Mouse (Mus musculus): ENCODE measurements around the gene Ccdc144b.

The Ccdc144b gene

GRCm38 (mm10) chr3:36053447-36053846 lies at the start of gene Ccdc144b:
Gene Ccdc144b, minus strand, starts transcription at chr3:36053547.
- DNase-seq (ENCODE audit: low spot score in 2 of 2): no peak

- no peak for DNase-seq (ENCODE audit: low spot score in 2 of 2)
Observed at GRCm38 (mm10) chr3:36095371-36095770, 42.0 kb upstream of the Ccdc144b start.

- no peak for DNase-seq (ENCODE audit: low spot score in 2 of 2)
Observed at GRCm38 (mm10) chr3:36087591-36087990, 34.2 kb upstream of the Ccdc144b start.

DNA sequence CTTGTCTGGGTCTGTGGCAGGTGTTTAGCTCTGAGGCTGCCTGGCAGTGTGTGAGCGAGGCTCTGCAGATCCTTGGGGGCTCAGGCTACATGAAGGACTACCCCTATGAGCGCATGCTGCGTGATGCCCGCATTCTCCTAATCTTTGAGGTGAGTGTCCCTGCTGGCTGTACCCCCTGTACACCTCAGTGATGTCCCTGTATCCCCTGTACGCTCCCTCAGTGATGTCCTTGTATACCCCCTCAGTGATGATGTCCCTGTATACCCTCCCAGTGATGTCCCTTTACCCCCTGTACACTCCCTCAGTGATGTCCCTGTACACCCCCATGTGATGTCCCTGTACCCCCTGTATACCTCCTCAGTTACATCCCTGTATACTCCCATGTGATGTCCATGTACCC lies 32.0 kb upstream of the Ccdc144b start:
- DNase-seq (ENCODE audit: low spot score in 2 of 2): no peak

GRCm38 (mm10) chr3:36083381-36083780 lies 30.0 kb upstream of the Ccdc144b start:
- DNase-seq (ENCODE audit: low spot score in 2 of 2): no peak

DNA sequence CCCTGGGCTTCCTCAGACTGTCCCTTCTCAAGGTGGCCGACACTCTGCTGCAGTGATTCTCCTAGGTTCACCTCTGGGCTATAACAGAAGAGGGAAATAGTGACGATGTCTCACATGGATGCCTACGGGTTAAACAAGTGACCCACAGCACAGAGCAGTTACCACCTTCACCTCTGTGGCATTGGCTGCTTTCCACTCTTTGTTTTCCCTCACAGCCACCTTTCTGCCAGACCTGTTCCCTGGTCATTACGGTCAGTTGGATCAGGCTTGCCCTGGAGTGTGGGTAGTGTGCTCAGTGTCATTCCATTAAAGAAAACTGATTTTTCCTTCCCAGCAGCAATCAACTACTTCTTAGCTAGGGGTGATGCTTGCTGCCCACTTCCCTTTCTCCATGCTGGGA lies 29.5 kb upstream of the Ccdc144b start:
- no peak for DNase-seq (ENCODE audit: low spot score in 2 of 2)

- no peak for DNase-seq (ENCODE audit: low spot score in 2 of 2)
Observed at GRCm38 (mm10) chr3:36080741-36081140, 27.4 kb upstream of the Ccdc144b start.

- no peak for DNase-seq (ENCODE audit: low spot score in 2 of 2)
Observed at GRCm38 (mm10) chr3:36079886-36080285, 26.5 kb upstream of the Ccdc144b start.

GRCm38 (mm10) chr3:36077386-36077785 lies 24.0 kb upstream of the Ccdc144b start:
- no peak for DNase-seq (ENCODE audit: low spot score in 2 of 2)

DNA sequence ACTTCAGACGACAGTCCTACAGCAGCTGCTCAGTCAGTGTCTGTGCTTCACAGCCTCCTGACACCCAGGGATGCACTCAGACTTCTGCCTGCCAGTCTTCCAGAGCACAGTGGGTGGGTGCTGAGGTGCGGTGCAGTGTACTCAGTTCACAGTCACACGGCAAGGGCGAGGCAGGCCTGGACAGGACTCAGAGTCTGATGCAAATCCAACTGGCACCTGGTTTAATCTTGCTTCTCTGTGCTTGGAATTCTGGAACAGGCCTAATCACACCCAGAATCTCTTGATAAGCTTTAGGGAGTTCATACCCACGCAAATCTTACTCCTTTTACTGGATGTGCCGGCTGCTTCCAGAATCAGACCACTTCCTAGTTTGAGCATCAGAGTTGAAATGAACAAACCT lies 22.1 kb upstream of the Ccdc144b start:
- no peak for DNase-seq (ENCODE audit: low spot score in 2 of 2)

DNA sequence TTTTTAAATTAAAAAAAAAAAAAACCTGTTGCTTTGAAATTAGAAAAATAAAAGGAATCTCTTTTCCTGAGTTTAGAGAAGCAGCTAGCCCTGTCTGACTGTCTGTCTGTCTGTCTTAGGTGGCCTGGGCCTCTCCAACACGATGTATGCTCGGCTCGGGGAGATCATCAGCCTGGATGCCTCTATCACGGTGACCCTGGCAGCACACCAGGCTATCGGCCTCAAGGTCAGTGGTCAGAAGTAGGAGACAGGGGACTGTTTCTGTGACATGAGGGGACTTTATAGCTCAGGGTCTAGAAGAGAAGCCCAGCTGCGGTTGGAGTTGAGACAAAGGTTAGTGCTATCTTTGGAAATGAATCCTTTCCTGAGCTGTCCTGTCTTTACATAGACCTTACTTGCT lies 20.9 kb upstream of the Ccdc144b start:
- DNase-seq (ENCODE audit: low spot score in 2 of 2): no peak

DNA sequence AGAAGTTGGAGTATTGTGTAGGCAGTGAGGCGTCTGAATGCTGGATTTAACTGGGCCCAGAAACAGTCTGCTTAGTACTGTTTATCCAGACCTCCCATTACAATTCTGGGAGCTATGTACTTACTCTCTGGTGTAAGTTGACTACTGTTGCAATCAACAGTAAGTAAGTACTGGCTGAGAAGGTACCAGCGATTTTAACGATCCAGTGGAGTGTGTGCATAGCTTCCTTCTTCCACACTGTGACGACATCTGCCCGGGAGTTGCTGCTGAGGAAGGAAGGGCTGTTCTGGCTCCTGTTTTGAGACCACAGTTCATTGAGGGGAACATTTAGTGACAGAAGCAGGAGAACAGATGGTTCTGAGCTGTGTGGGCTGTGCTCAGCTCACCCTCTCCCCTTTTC lies 17.7 kb upstream of the Ccdc144b start:
- no peak for DNase-seq (ENCODE audit: low spot score in 2 of 2)

DNA sequence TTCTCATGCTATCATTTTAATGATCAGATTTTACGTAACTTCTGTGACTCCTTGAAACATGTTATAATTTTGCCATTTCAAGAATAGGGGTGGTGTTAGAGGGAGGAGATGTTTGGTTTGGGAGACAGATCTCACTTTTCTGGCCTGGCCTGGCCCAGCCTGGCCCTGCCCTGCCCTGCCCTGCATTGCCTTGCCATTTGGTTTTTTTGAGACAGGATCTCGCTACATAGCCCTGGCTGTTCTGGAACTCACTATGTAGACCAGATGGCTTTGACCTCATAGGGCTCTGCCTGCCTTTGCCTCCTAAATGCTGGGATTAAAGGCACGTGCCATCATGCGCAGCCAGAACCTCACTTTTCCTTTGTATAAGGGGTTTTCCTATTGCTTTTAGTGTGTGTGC lies 17.1 kb upstream of the Ccdc144b start:
- no peak for DNase-seq (ENCODE audit: low spot score in 2 of 2)

DNA sequence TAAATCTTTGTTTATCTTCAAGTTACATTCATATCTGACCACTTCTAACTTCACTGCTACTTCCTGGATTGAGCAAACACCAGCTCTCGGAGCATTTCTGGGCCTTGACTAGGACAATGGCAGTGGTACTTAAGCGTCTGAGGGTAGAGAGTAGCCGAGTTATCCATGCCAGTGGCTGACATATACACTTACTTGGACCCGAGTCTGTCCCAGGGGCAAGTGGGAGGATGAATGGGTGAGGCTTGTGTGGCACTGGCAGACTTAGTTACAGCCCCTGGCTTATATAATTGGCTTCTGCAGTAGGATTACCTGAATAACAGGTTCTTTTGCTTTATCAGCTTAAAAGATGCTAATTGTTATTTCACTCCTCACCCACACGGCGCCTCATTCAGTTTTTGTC lies 14.4 kb upstream of the Ccdc144b start:
- no peak for DNase-seq (ENCODE audit: low spot score in 2 of 2)

- DNase-seq (ENCODE audit: low spot score in 2 of 2): peak; percentile 86 to 92
Observed at GRCm38 (mm10) chr3:36065843-36066651, 12.7 kb upstream of the Ccdc144b start, which contains the start of gene Acad9. Gene Acad9, plus strand, starts transcription at chr3:36065979.

DNA sequence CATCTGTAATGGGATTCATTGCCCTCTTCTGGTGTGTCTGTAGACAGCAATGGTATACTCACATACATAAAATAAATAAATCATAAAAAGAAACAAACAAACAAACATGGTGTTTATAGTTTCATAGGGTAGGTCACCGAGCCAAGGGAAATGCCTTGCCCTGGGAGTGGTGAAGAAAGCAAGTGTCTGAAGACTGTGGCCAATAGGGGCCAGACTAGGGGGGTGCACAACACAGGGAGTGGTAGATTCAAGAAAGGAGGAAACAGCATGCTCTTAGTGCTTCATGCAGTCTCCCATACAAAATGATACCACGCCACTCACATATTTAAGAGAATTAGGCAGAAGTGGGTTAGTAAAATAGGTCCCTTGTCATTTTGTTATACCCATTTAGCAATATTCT lies 11.8 kb upstream of the Ccdc144b start:
- DNase-seq (ENCODE audit: low spot score in 2 of 2): no peak

GRCm38 (mm10) chr3:36064592-36065061 lies 11.3 kb upstream of the Ccdc144b start:
- DNase-seq (ENCODE audit: low spot score in 2 of 2): no peak

DNA sequence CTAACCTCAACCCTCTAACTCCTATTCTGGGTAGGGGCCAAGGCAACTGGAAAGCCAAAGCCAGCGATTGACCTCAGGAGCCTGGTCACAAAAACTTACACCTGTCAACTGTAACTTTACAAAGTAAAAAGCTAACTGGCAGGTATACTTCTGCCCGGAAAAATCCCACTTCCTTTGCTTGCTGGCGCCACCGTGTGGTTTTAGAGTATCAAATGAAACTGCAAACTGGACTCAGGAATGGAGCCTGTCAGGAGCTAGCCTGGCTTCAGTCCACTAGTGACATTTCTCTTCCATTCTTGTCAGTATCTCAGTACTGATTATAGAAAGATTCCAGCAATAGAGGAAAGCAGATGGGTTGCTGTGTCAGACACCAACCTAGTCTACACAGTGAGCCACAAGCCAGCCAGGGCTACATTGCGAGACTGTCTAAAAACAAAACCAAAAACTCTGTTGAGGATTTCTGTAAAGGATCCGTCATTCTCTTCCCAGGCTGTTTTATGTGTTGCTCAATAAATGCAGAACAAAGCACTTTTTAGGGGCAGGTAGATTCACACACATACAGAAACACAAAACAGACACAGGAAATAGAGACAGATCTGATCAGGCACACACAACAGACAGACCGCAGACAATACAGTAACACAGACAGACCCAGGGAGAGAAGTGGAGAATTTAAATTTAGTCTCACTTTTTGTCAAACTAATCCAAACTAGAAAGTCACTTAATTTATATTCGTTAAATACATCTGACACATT lies 6.9 kb upstream of the Ccdc144b start:
- DNase-seq (ENCODE audit: low spot score in 2 of 2): peak; percentile 38 to 63

DNA sequence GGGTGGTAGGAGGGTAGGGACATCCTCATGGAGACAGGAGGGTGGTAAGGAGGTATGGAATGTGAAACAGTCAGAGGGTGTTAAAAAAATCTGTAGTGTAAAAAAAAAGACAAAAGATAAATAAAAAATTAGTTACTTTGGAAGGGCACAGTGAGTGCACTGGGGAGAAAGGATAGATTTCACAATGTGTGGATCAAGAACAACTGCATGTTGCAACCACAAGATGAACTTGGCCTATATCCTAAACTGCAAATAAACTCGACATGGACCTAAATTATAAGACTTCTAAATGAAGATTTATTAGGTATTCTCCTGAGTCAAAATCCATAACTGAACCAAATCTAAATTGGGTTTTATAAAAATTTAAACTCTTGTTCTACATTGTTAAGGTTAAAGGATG lies 4.2 kb downstream of the Ccdc144b start:
- DNase-seq (ENCODE audit: low spot score in 2 of 2): no peak

DNA sequence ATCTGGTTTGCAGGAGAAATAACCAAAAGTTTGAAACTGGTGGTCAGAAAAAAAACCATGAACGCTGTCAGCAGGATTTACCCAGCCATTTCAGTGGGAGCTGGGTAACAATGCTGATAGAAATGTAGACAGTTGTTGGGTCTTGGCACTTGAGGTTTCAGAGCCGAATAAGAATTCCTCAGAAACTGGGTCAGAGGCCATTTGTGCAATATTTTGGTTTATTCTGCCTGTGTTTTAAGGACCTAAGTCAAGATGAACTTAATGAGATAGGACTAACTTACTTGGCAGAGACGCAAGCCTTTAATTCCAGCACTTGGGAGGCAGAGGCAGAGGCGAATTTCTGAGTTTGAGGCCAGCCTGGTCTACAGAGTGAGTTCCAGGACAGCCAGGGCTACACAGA lies 8.3 kb downstream of the Ccdc144b start:
- DNase-seq (ENCODE audit: low spot score in 2 of 2): no peak

DNA sequence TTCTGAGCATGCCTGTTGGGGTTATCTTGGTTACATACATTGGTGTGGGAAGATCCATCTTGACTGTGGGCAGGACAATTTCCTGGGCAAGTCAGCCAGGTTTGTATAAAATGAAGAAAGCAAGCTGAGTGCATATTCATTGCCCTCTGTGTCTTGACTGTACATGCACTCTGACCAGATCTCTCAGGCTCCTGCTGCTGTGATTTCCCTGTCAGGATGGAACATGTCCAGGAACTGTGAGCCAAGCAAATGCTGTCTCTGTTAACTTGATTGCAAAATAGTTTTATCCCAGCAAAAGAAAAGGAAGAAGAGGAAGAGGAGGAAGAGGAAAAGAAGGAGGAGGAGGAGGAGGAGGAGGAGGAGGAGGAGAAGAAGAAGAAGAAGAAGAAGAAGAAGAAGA lies 8.8 kb downstream of the Ccdc144b start:
- no peak for DNase-seq (ENCODE audit: low spot score in 2 of 2)

DNA sequence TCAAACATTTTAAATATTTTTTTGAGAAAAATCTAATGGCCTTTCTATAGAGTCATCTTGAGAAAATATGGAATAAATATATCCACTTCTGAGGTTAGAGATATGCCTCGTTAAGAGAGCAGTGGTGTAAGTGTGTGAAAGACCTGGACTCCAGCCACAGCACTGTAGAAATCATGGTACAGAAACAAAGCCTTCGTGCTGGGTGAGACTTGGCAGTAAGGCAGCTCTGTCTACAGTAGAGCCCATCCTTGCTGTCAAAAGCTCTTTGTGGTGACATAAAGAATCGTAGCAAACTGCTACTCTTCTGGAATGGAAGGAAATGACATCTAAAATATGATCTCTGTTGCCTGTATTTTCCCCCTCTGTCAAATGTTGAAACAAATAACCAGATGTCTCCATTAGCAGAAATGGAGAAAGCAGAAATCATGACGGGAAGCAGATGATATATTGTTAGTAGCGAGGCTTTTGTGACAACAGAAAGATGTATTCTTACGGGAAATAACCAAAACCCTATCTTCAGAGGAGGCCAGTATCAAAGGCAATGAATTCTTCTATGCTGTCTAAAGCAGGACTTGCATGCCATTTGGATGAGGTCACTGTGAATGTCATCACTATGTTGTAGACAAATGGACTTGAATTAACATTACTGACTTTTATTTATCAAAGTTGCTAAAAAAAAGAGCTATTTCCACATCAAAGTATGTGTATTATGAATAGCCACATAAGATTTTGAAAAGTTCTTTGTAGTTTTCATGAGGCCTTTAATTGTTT lies 21.4 kb downstream of the Ccdc144b start:
- DNase-seq (ENCODE audit: low spot score in 2 of 2): no peak
